Mouse (Mus musculus) myocyte (in vitro differentiated cells): Measurements from ENCODE around the gene Neurod6.

Experiments
- CEBPB ChIP-seq: IDR thresholded peaks from 2 replicates; pipeline ENCODE4 v1.6.1; 2011; ENCODE audit warnings: mild to moderate bottlenecking, moderate library complexity; ENCODE audit not compliant: poor library complexity, insufficient read depth, severe bottlenecking
- MAX ChIP-seq: IDR thresholded peaks from one replicate; pipeline ENCODE4 v1.6.1; 2011; ENCODE audit warnings: low read depth, mild to moderate bottlenecking, control low read depth
- MYOG ChIP-seq, 3 experiments: IDR thresholded peaks; one replicate each; pipeline ENCODE4 v1.6.1; 2011; ENCODE audit warnings: control low read depth in 2 of 3, low read depth in 2 of 3, mild to moderate bottlenecking in 2 of 3; ENCODE audit not compliant: insufficient read length in 2 of 3, control insufficient read depth in 1 of 3, insufficient read depth in 1 of 3
- POLR2A ChIP-seq: IDR thresholded peaks from one replicate; pipeline ENCODE4 v1.6.1; 2011; ENCODE audit warnings: low read depth, mild to moderate bottlenecking, control low read depth, moderate library complexity; ENCODE audit not compliant: insufficient read length
- TCF12 ChIP-seq: IDR thresholded peaks from one replicate; pipeline ENCODE4 v1.6.1; 2011; ENCODE audit warnings: mild to moderate bottlenecking, control low read depth; ENCODE audit not compliant: poor library complexity, insufficient read depth, severe bottlenecking

GRCm38 (mm10) chr6:55700392-55701386, 19.6 kb upstream of the Neurod6 start:
- TF ChIP-seq CEBPB (no peak), MAX (no peak), POLR2A (no peak), TCF12 (no peak), MYOG (IDR thresholded peaks at IDR 0.05; ENCODE audit: control insufficient read depth in 1 of 3, insufficient read depth in 1 of 3, insufficient read length in 2 of 3, low read depth in 2 of 3) (no peak)
